17 mouse cellular contexts compared by ENCODE assay signal in the genomic region with DNA sequence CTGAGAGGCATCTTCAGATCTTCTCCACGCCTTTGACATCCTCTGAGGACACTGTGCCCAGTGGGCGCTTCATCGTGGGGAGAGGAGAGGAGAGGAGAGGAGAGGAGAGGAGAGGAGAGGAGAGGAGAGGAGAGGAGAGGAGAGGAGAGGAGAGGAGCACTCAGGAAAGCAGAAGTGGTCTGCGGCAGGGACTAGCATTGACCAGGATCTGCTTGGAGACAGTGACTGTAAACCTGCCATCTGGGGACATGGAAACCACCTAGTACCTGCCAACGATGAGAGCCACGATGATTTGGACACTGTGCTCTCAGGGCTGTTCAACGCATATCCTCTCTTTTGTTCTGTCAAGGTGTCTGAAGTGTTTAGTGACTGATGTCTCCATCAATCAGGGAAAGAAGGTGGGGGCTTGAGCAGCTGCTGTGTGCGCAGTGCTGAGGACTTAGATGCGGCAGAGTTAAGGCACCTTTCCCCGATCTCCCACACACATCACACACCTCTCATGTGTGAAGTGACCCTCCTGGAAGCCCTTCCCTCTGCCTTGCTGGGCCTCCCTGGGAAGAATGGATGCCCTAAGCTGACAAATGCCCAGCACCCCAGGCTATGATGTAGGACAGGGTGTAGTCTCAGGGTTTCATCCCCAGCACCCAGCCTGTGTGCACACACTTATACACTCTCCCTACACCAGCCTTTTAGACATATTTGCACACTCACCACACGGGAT. TPM values are rescaled to one million over a fixed set of nuclear protein-coding genes. Genes with fewer than 3 reads are reported as not detected.
DNase-seq lines count a peak whose midpoint lies in the region; ATAC-seq lines count a peak whose summit lies in the region.
"Had no signal": no experiment of that assay in that cellular context is flagged by ENCODE, and none has a peak within 500 bp of the region (broad histone marks: within the 10 kb centered on the region; RNA-seq: fewer than 3 reads in every experiment).

No protein-coding gene starts in this region.

- no peak overlapping the region for H3K4me2 ChIP-seq in forebrain, embryonic 15.5 days (replicated peaks)
- no peak overlapping the region for H3K4me2 ChIP-seq in liver, embryonic 12.5 days
- H3K4me2 ChIP-seq: limb, embryonic 12.5 days; neural tube, embryonic 13.5 days had no signal

- H3K9ac ChIP-seq in forebrain, embryonic 15.5 days (replicated peaks): no peak overlapping the region
- peak overlapping the region; percentile 28; the same call in 1 of the 2 replicates for H3K9ac ChIP-seq in liver, embryonic 12.5 days
- H3K9ac ChIP-seq: limb, embryonic 12.5 days; neural tube, embryonic 13.5 days had no signal

- DNase-seq in forebrain, embryonic 10.5 days (ENCODE audit: extremely low spot score, low spot score): no peak
- DNase-seq in liver: no peak
- peak; percentile 24 for DNase-seq in 416B (ENCODE audit: low read depth)
- DNase-seq in left cerebral cortex, postnatal 4 days: no peak
- DNase-seq: cerebellum, adult 9-11 months; heart, adult 18-20 months; kidney, adult 11 months; kidney, postnatal 4 days; spleen, adult 18-20 months had no signal

- WGBS in forebrain, embryonic 10.5 days: 85% methylated on average over 11 of the region's 11 CpGs
- 76% methylated on average over 11 of the region's 11 CpGs for WGBS in forebrain, embryonic 15.5 days
- 57% methylated on average over 11 of the region's 11 CpGs for WGBS in liver, embryonic 12.5 days (ENCODE audit: insufficient replicate concordance)

- H3K4me3 ChIP-seq in forebrain, embryonic 10.5 days: no peak overlapping the region
- H3K4me3 ChIP-seq in forebrain, embryonic 15.5 days: no peak overlapping the region
- no peak overlapping the region for H3K4me3 ChIP-seq in liver, embryonic 12.5 days
- H3K4me3 ChIP-seq: limb, embryonic 12.5 days; neural tube, embryonic 13.5 days had no signal

- H3K36me3 ChIP-seq in forebrain, embryonic 10.5 days (replicated peaks): no peaks in the 10 kb centered on the region
- no peaks in the 10 kb centered on the region for H3K36me3 ChIP-seq in forebrain, embryonic 15.5 days
- no peaks in the 10 kb centered on the region for H3K36me3 ChIP-seq in liver, embryonic 12.5 days
- H3K36me3 ChIP-seq: G1E; limb, embryonic 12.5 days; neural tube, embryonic 13.5 days had no signal

- peak overlapping the region; percentile 59 for H3K27ac ChIP-seq in forebrain, embryonic 10.5 days
- H3K27ac ChIP-seq in forebrain, embryonic 15.5 days (replicated peaks): no peak overlapping the region
- peak overlapping the region; percentile 22; the same call in 1 of the 2 replicates for H3K27ac ChIP-seq in liver, embryonic 12.5 days
- H3K27ac ChIP-seq: limb, embryonic 12.5 days; macrophage; neural tube, embryonic 13.5 days had no signal

- no peaks in the 10 kb centered on the region for H3K9me3 ChIP-seq in forebrain, embryonic 10.5 days
- H3K9me3 ChIP-seq in forebrain, embryonic 15.5 days: no peaks in the 10 kb centered on the region
- no peaks in the 10 kb centered on the region for H3K9me3 ChIP-seq in liver, embryonic 12.5 days (replicated peaks)
- H3K9me3 ChIP-seq: G1E; limb, embryonic 12.5 days; neural tube, embryonic 13.5 days had no signal

- intact Hi-C loops in left cerebral cortex, postnatal 4 days (cut with DNase I): no loop called here

- peaks cover 24% of the 10 kb centered on the region for H3K4me1 ChIP-seq in forebrain, embryonic 10.5 days
- H3K4me1 ChIP-seq in forebrain, embryonic 15.5 days: no peaks in the 10 kb centered on the region
- peaks cover 16% of the 10 kb centered on the region for H3K4me1 ChIP-seq in liver, embryonic 12.5 days

- H3K27me3 ChIP-seq in forebrain, embryonic 10.5 days (ENCODE audit: poor library complexity, severe bottlenecking): no peaks in the 10 kb centered on the region
- H3K27me3 ChIP-seq in forebrain, embryonic 15.5 days: no peaks in the 10 kb centered on the region
- peaks cover 41% of the 10 kb centered on the region for H3K27me3 ChIP-seq in liver, embryonic 12.5 days (replicated peaks)
- H3K27me3 ChIP-seq: neural tube, embryonic 13.5 days had no signal

- ATAC-seq in forebrain, embryonic 15.5 days (replicated peaks): no peak
- no peak for ATAC-seq in liver, embryonic 12.5 days
- ATAC-seq in hematopoietic stem cell, adult 5-6 weeks (replicated peaks in 1 of 2; ENCODE audit: insufficient read depth in 1 of 2, low FRiP score in 2 of 2, low TSS enrichment in 1 of 2, low read depth in 1 of 2, poor library complexity in 2 of 2, severe bottlenecking in 2 of 2): peak; percentile 52 to 65; a peak in 3 of 4 replicates
- no peak for ATAC-seq in erythroid progenitor cell, adult 5-6 weeks (replicated peaks; ENCODE audit: low FRiP score, poor library complexity, severe bottlenecking)

RNA-seq across cellular contexts. Expression of gene Chit1, which starts 5.8 kb away (rescaled TPM):
- polyA plus RNA-seq in forebrain, embryonic 10.5 days (2016; fragmentation: Nextera tagmentation; extraction: Ambion mirVana): not detected in 2 replicates
- polyA plus RNA-seq in forebrain, embryonic 15.5 days (2015; fragmentation: Nextera tagmentation; extraction: Ambion mirVana): 0.17 and 0.24 TPM in 2 replicates
- 0.07 and 0.12 TPM in 2 replicates for polyA plus RNA-seq in liver, embryonic 12.5 days (2016; fragmentation: Nextera tagmentation; extraction: Ambion mirVana)
- total RNA-seq in hematopoietic stem cell, adult 5-6 weeks (2017): 0.25 TPM in 1 of 2 replicates, not detected in the other
- total RNA-seq in left cerebral cortex, postnatal 4 days (2021): under 1 TPM; 0.48 to 0.54 TPM
- 1.1 and 4.2 TPM in 2 replicates for total RNA-seq in erythroid progenitor cell, adult 5-6 weeks (2015; ENCODE audit: low replicate concordance)
- total RNA-seq in erythroid progenitor cell, adult 5-6 weeks (2017; ENCODE audit: low replicate concordance): not detected in 2 replicates
- total RNA-seq: G1E; heart, adult 18-20 months had no signal
- polyA plus RNA-seq: G1E; limb, embryonic 12.5 days; macrophage had no signal

RNA-seq across cellular contexts. Expression of gene Btg2, which starts 26.3 kb away (rescaled TPM):
- polyA plus RNA-seq in forebrain, embryonic 10.5 days (2016; fragmentation: Nextera tagmentation; extraction: Ambion mirVana): 64.6 and 68.6 TPM in 2 replicates
- 69.4 and 76.8 TPM in 2 replicates for polyA plus RNA-seq in forebrain, embryonic 15.5 days (2015; fragmentation: Nextera tagmentation; extraction: Ambion mirVana)
- 78.2 and 80.8 TPM in 2 replicates for polyA plus RNA-seq in liver, embryonic 12.5 days (2016; fragmentation: Nextera tagmentation; extraction: Ambion mirVana)
- total RNA-seq in hematopoietic stem cell, adult 5-6 weeks (2017): 141 and 174 TPM in 2 replicates
- total RNA-seq in left cerebral cortex, postnatal 4 days (2021): 1 to 10 TPM; 7.9 to 8.1 TPM
- total RNA-seq in erythroid progenitor cell, adult 5-6 weeks (2015; ENCODE audit: low replicate concordance): 156 and 184 TPM in 2 replicates
- total RNA-seq in erythroid progenitor cell, adult 5-6 weeks (2017; ENCODE audit: low replicate concordance): 261 and 289 TPM in 2 replicates

Comparison
In these comparisons a context has a peak if more than half of its experiments do, and no peak if none do; other contexts are left out.
1. ATAC-seq: peak in hematopoietic stem cell, adult 5-6 weeks (2 of 2); none in forebrain, embryonic 15.5 days (single experiment), liver, embryonic 12.5 days (single experiment) and erythroid progenitor cell, adult 5-6 weeks (single experiment).
2. RNA of gene Btg2, which starts 26.3 kb away (total RNA-seq): 156 to 289 TPM in erythroid progenitor cell, adult 5-6 weeks and 141 to 174 TPM in hematopoietic stem cell, adult 5-6 weeks; 7.9 to 8.1 TPM in left cerebral cortex, postnatal 4 days; every median in the first group is over 10 times any median in the second.